Mouse (Mus musculus) forebrain, embryonic 12.5 days (tissue): ENCODE results near the gene Tnfsf4. TPM values are rescaled to one million over a fixed set of nuclear protein-coding genes. Genes with fewer than 3 reads are reported as not detected.

Source experiments
- polyA plus RNA-seq: library from polyadenylated mRNA; unstranded; fragments of >200 nt; fragmentation: Nextera tagmentation; extraction: Ambion mirVana; gene quantifications from 2 replicates; pipeline ENCODE4 v1.2.1, GENCODE M21; 2016

The Tnfsf4 gene
- polyA plus RNA-seq, 1 experiment from 2014 or later = not detected

Other genes starting within 250 kb of the Tnfsf4 start
- 0.32 and 0.44 TPM in 2 replicates for gene Tex50, start 236.1 kb upstream of the Tnfsf4 start, polyA plus RNA-seq
- gene Prdx6, start 144.2 kb upstream of the Tnfsf4 start, polyA plus RNA-seq = 357 and 360 TPM in 2 replicates
- not detected in 2 replicates for gene Tnfsf18, start 99.2 kb downstream of the Tnfsf4 start, polyA plus RNA-seq